Mouse (Mus musculus) embryonic fibroblast, embryonic 13.5 days (primary cell): Measurements from ENCODE around the gene Ptch1. TPM values are rescaled to one million over a fixed set of nuclear protein-coding genes. Genes with fewer than 3 reads are reported as not detected.

Experiments
- H3K27ac ChIP-seq: 2 replicates; pipeline ENCODE4 v1.5.1; 2012; ENCODE audit warnings: low read length, control low read depth, inconsistent platforms; ENCODE audit not compliant: insufficient read depth
- H3K4me1 ChIP-seq: 2 replicates; pipeline ENCODE4 v1.6.1; 2011; ENCODE audit warnings: low read length; ENCODE audit not compliant: control insufficient read depth, insufficient read depth
- H3K4me3 ChIP-seq: 2 replicates; pipeline ENCODE4 v1.5.1; 2011; ENCODE audit warnings: mild to moderate bottlenecking, control low read depth, low read length; ENCODE audit not compliant: insufficient read depth
- CTCF ChIP-seq: IDR thresholded peaks from 2 replicates; pipeline ENCODE4 v1.5.1; 2011; ENCODE audit warnings: mild to moderate bottlenecking, control low read depth, low read length, moderate library complexity, borderline replicate concordance; ENCODE audit not compliant: insufficient read depth
- POLR2A ChIP-seq: IDR thresholded peaks from 2 replicates; pipeline ENCODE4 v1.6.1; 2011; ENCODE audit warnings: low read depth, mild to moderate bottlenecking, control low read depth, low read length, moderate library complexity
- polyA plus RNA-seq: library from polyadenylated mRNA; stranded (reverse); fragments of >200 nt; gene quantifications from 2 replicates; pipeline ENCODE4 v1.2.4, GENCODE M21; 2011; ENCODE audit warnings: low read depth; ENCODE audit not compliant: missing spikeins, insufficient read length

The Ptch1 gene
- polyA plus RNA-seq, 1 experiment, result 10.8 TPM

DNA sequence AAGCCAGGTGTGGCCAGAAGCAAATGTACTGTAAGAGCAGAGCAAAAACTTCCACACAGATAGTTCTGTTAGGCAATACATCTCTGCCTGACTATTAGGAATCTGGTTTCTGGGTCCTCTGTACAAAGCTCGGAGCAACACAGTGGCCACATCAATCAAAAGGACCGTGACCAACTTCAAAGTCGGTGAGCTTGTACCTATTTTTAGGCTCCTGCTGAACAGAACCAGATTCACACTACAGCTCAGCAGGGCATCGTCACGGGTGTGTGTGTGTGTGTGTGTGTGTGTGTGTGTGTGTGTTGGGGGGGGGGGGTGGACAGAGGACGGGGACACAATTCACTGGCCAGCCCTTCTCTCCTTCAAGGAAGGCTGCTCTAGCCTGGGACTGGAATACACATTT lies 61.0 kb downstream of the Ptch1 start:
- Histone ChIP-seq H3K27ac (no peak overlapping the region), H3K4me3 (no peak overlapping the region), H3K4me1 (no peaks in the 10 kb centered on the region)
- no peak for TF ChIP-seq CTCF

DNA sequence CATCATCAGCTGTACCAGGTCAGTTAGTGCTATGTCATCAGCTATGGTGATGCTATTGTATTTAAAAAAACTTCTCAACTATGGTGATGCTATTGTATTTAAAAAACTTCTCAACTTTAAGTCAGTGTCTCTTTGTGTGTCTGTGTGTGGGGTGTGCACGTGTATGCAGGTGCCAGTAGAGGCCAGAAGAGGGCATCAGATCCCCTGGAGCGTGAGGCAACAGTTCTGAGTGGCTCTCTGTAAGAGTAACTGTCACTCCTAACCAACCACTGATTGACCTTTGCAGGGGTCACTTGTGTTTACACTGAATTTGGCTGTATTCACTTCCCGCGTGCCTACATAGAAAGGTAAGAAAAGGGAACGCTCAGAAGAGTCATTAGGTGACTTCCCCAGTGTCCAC lies 65.6 kb downstream of the Ptch1 start:
- no peaks in the 10 kb centered on the region for H3K4me1 ChIP-seq
- TF ChIP-seq POLR2A, result no peak
- TF ChIP-seq CTCF, result no peak
- no peak overlapping the region for H3K27ac ChIP-seq
- H3K4me3 ChIP-seq, result no peak overlapping the region

DNA sequence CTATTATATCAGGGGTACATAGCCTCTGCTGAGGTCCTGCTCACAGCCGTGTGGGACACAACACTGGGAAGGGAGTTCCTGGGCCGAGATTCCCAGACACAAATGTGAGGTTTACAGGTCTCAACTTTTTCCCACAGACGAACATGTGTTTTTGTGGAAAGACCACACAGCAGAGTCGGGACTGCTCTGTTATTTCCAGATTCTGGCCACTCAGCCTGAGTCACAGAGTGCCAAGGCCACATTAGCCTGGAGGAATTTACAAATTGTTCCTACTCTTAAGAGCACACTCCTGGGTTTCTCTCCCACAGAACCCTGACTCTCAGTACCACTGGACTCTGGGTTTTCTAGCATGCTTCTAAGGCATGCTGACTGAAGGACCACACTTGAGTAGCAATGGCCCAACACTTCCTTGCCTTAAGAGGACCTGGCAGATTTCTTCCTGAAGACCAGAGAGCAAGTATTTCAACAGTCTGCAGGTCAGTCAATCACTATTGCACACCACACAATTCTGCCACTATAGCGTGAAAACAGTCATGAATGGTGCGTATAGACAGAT lies 66.3 kb downstream of the Ptch1 start:
- no peaks in the 10 kb centered on the region for H3K4me1 ChIP-seq
- TF ChIP-seq POLR2A (no peak), CTCF (no peak)
- no peak overlapping the region for H3K27ac ChIP-seq
- no peak overlapping the region for H3K4me3 ChIP-seq

DNA sequence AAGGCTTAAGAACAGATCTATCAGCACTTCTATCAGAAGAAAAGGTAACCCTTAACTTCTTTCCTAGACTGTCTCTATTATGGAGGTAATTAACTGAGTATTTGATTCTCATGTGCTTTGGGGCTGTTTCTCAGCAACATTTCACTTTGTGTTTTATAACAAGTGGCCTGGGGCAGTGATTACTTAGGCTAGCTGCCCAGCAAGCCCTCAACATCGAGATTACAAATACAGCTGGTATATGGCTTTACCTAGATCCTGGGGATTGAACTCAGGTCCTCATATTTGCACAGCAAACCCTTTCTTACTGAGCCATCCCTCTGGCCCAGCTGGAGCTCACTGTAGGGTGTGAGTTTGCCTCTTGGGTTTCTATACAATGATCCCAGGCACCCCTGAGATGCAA lies 67.0 kb downstream of the Ptch1 start:
- Histone ChIP-seq H3K4me3 (no peak overlapping the region), H3K4me1 (no peaks in the 10 kb centered on the region), H3K27ac (no peak overlapping the region)
- no peak for TF ChIP-seq CTCF

- H3K27ac ChIP-seq, result no peak overlapping the region
- no peak overlapping the region for H3K4me3 ChIP-seq
- TF ChIP-seq POLR2A (no peak), CTCF (no peak)
- H3K4me1 ChIP-seq, result no peaks in the 10 kb centered on the region
Measured at GRCm38 (mm10) chr13:63502391-63502790, 71.0 kb downstream of the Ptch1 start.

GRCm38 (mm10) chr13:63499489-63499888 lies 73.9 kb downstream of the Ptch1 start:
- Histone ChIP-seq H3K27ac (no peak overlapping the region), H3K4me3 (no peak overlapping the region), H3K4me1 (no peaks in the 10 kb centered on the region)
- TF ChIP-seq CTCF (no peak), POLR2A (no peak)

DNA sequence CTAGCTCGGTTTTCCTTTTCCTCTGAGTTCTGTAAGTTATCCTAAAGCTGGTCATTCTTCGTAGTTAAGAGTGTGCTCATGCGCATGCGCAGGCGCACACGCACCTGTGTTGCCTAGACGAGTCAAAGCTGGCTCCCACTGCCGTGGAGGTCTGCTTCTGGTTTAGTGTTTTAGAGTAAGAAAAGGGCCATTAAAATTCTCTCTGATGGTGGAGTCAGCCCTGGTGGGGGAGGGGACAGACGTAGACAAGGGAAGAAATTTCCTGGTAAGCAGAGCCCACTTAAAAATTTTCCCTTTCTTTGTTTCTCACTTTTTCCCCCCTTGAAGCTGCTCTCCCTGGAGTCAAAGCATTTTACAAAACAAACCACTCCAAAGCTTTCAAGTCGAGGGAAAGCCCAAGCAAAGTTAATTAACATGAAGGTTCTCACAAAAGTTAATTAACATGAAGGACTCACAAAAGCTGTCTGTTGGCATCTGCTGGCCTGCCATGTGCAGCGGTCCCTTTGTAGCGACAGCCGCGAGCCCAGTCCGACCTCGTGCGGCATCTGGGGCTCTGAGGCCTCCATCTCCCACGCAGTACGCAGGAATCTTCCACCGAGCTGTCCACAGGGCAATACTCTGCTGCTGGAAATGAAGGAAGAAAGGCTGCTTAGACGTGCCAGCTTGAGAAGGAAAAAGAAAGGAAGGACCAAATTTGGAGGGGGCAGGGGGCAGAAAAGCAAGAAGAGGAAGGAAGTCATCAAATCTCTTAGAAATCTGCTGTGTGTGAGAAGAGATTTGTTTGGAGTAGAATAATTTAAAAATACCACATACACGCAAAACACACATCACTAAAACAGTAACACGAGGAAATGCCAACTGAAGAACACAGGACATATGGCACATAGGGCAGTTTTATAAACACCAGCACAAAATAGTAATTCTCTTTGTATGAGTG lies 76.5 kb downstream of the Ptch1 start, which contains the start of gene Fancc:
Fancc (minus strand) TSS at position 633 of the 937 bp plus-strand sequence.
- Histone ChIP-seq H3K4me3 (no peak within 1 kb of the TSS), H3K27ac (no peak within 1 kb of the TSS), H3K4me1 (no peaks in the 10 kb centered on the region)
- TF ChIP-seq CTCF (no peak), POLR2A (no peak)

DNA sequence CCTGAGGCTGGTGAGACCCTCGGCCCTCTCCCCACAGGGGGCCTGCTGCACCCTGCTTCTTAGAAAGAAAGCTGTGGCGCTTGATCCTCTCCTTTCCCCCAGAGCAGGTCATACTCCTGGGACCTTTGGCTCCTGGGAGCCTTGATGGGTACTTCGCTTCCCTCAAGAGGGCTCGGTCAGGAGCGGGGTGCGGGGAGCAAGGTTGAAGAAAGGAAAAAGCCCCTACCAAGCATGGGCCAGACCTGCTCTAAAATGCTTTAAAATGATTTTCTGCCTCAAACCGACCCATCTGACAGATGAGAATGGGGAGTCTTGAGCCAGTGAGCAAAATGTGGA lies 85.7 kb downstream of the Ptch1 start:
- no peak for TF ChIP-seq CTCF
- no peak for TF ChIP-seq POLR2A
- Histone ChIP-seq H3K27ac (no peak overlapping the region), H3K4me3 (no peak overlapping the region), H3K4me1 (no peaks in the 10 kb centered on the region)

DNA sequence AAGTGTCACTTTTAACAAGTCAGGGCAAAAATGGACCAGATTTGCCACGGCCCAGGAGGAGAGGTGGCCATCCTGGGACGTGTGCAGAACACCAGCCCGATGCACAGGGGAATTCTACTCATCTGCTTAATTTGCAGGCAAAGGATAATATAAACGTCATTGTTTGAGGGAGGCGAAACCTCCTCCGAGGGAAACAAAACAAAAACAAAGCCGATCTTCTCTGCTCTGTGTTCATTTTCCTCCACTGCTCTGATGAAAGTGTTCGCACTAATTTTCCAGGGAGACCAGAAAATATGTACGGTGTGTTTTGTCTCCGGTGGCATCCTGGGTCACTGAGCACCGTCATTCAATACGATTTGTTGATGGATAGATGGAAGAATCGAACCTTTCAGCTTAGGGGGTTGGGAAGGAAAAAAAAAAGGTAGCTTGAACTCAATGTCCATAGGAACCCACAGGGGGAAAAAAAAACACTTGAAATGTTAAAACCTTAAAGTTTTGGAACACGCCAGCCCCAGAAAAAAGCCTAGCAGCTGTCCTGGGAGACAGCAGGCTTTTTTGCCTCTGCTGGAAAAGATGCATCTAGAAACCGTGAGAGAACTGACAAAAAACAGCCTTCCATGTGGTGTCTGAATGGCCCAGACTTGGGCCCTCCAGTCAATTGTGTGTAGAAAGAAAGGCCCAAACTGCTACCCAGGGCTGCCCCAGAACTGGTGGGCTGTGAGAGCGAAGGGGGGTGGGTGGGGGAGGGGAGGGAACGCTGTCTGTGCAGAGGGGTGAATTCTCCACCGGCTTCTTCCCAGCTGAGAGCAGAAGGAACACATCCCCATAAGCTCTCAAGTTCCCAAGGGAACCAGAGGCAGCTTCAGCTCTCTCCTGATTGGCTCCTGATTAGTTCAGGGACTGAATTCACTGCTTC lies 86.3 kb downstream of the Ptch1 start:
- Histone ChIP-seq H3K4me1 (no peaks in the 10 kb centered on the region), H3K27ac (no peak overlapping the region), H3K4me3 (no peak overlapping the region)
- TF ChIP-seq POLR2A, result no peak
- no peak for TF ChIP-seq CTCF

GRCm38 (mm10) chr13:63475356-63475755 lies 98.0 kb downstream of the Ptch1 start:
- TF ChIP-seq POLR2A (no peak), CTCF (no peak)

More at GRCm38 (mm10) chr13:63475356-63475755, 98.0 kb downstream of the Ptch1 start:
- no peak overlapping the region for H3K4me3 ChIP-seq
- H3K27ac ChIP-seq, result no peak overlapping the region
- no peaks in the 10 kb centered on the region for H3K4me1 ChIP-seq

Other genes starting within 250 kb of the Ptch1 start
- gene Fancc, start 76.3 kb downstream of the Ptch1 start, polyA plus RNA-seq, result 8.8 and 9.3 TPM in 2 replicates
- 27.9 and 33.3 TPM in 2 replicates for gene Ercc6l2, start 241.6 kb upstream of the Ptch1 start, polyA plus RNA-seq